Mouse (Mus musculus) gastrocnemius, adult 2 months (tissue): ENCODE data around the gene Krt34. TPM values are rescaled to one million over a fixed set of nuclear protein-coding genes. Genes with fewer than 3 reads are reported as not detected.

ENCODE experiments used
- DNase-seq: peaks from one replicate; pipeline ENCODE4 v3.0.0; 2022
- H3K27ac ChIP-seq: fragments of 200-600 bp; 2 replicates; pipeline ENCODE4 v1.8.1; 2022; ENCODE audit warnings: mild to moderate bottlenecking
- H3K4me3 ChIP-seq: fragments of 200-600 bp; 2 replicates; pipeline ENCODE4 v1.8.1; 2022; ENCODE audit warnings: mild to moderate bottlenecking, moderate library complexity
- CTCF ChIP-seq: fragments of 200-600 bp; IDR thresholded peaks from 2 replicates; pipeline ENCODE4 v1.8.1; 2022; ENCODE audit warnings: antibody characterized with exemption, mild to moderate bottlenecking, moderate library complexity
- intact Hi-C: fragments of 180-260 bp; cut with DNase I; formaldehyde crosslinking; loops from one replicate; pipeline ENCODE4 v1.15.1; 2025
- total RNA-seq, 2 experiments: library from RNA; stranded (reverse); gene quantifications; 2 replicates each; pipeline ENCODE4 v1.2.3; 2021

The Krt34 gene
- total RNA-seq, 2 experiments from 2014 or later = not detected

DNA sequence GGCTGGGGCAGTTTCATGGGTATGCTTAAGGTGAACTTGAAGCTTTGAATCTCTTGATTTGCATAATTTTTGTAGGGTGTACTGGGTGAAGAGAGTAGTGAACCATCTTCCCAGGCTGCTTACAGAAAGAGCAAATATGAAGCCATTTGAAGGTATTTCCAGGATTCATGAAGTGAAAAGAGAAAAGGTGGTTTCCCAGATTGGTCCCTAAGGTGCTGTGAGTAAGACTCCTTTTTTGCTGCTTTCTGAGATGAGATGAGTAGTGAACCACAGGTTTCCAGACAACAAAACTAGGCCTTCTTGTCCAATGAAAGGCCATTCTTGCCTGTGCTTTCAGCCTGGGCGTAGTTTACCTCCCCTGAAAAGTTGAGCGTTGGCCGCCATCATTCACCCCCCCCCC, 52.8 kb downstream of the Krt34 start:
- Histone ChIP-seq H3K4me3 (no peak overlapping the region), H3K27ac (no peak overlapping the region)
- intact Hi-C loops = no loop called here
- no peak for TF ChIP-seq CTCF
- DNase-seq = no peak

Other genes starting within 250 kb of the Krt34 start
- gene Gm11596, start 248.1 kb downstream of the Krt34 start, total RNA-seq = not detected
- gene Gm11569, start 242.6 kb downstream of the Krt34 start, total RNA-seq = not detected
- not detected for gene Gm11554, start 237.1 kb downstream of the Krt34 start, total RNA-seq
- not detected for gene Krtap4-13, start 231.7 kb downstream of the Krt34 start, total RNA-seq
- gene Gm11564, start 225.9 kb downstream of the Krt34 start, total RNA-seq = not detected
- not detected for gene 2300003K06Rik, start 203.5 kb downstream of the Krt34 start, total RNA-seq
- not detected for gene Krtap4-16, start 189.9 kb downstream of the Krt34 start, total RNA-seq
- not detected for gene Gm11568, start 183.6 kb downstream of the Krt34 start, total RNA-seq
- gene Gm11559, start 177.1 kb downstream of the Krt34 start, total RNA-seq = not detected
- not detected for gene Krtap9-1, start 168.2 kb downstream of the Krt34 start, total RNA-seq
- gene Gm11567, start 162.4 kb downstream of the Krt34 start, total RNA-seq = not detected
- not detected for gene Krtap31-1, start 133.6 kb downstream of the Krt34 start, total RNA-seq
- gene Gm11565, start 126.8 kb downstream of the Krt34 start, total RNA-seq = not detected
- gene Krtap31-2, start 105.3 kb downstream of the Krt34 start, total RNA-seq = not detected
- not detected for gene Krtap9-5, start 93.1 kb downstream of the Krt34 start, total RNA-seq
- not detected for gene Krtap29-1, start 62.5 kb downstream of the Krt34 start, total RNA-seq
- gene Krtap16-1, start 55.0 kb downstream of the Krt34 start, total RNA-seq = not detected
- not detected for gene Krtap17-1, start 47.6 kb downstream of the Krt34 start, total RNA-seq
- not detected for gene Krt33a, start 25.3 kb downstream of the Krt34 start, total RNA-seq
- not detected for gene Krt33b, start 11.7 kb downstream of the Krt34 start, total RNA-seq
- gene Krt31, start 9.0 kb upstream of the Krt34 start, total RNA-seq = not detected
- gene Krt32, start 46.7 kb upstream of the Krt34 start, total RNA-seq = not detected
- gene Krt35, start 54.7 kb upstream of the Krt34 start, total RNA-seq = not detected
- not detected for gene Krt36, start 64.1 kb upstream of the Krt34 start, total RNA-seq
- gene Krt13, start 80.0 kb upstream of the Krt34 start, total RNA-seq = not detected
- not detected for gene Krt15, start 94.4 kb upstream of the Krt34 start, total RNA-seq
- gene Krt19, start 107.1 kb upstream of the Krt34 start, total RNA-seq = under 1 TPM in 1 of 2 experiments, not detected in 1; 0.20 TPM
- not detected for gene Krt9, start 151.7 kb upstream of the Krt34 start, total RNA-seq
- not detected for gene Krt14, start 166.0 kb upstream of the Krt34 start, total RNA-seq
- not detected for gene Krt16, start 207.3 kb upstream of the Krt34 start, total RNA-seq
- not detected for gene Krt17, start 219.5 kb upstream of the Krt34 start, total RNA-seq
- gene Krt42, start 228.3 kb upstream of the Krt34 start, total RNA-seq = not detected